Mouse (Mus musculus) liver, adult 2 months (tissue): ENCODE measurements at regions not wholly inside any gene's neighbourhood (a gene's known extent, or its start where the extent isn't known, plus 50 kb on each side); places are given as distances from the start of the nearest gene placed in this dataset.

Experiments
- CTCF ChIP-seq: fragments of 200-500 bp; IDR thresholded peaks from 2 replicates; pipeline ENCODE4 v1.5.1; 2011; ENCODE audit warnings: low read depth, low read length, control low read depth
- POLR2A ChIP-seq: fragments of 200-500 bp; IDR thresholded peaks from 2 replicates; pipeline ENCODE4 v1.6.1; 2011; ENCODE audit warnings: low read length, control low read depth; ENCODE audit not compliant: insufficient read depth; ENCODE audit errors: extremely low read depth

GRCm38 (mm10) chr1:83642656-83643055 lies 234.7 kb upstream of the Sphkap start:
- TF ChIP-seq CTCF (no peak), POLR2A (no peak)
